Mouse (Mus musculus) left cerebral cortex, adult 18-20 months (tissue): ENCODE data around the gene Zfp78. TPM values are rescaled to one million over a fixed set of nuclear protein-coding genes. Genes with fewer than 3 reads are reported as not detected.
"Not testable (repeated sequence)": the region's sequence is repeated elsewhere in the genome, so short reads cannot be mapped to it uniquely, and the experiment has no call there.

ENCODE experiments used
- DNase-seq, 2 experiments: peaks; one replicate each; pipeline ENCODE4 v3.0.0; 2021 to 2022; ENCODE audit warnings: low spot score in 2 of 2, mixed read lengths in 1 of 2
- long read RNA-seq, 2 experiments: library from polyadenylated mRNA; stranded (forward); transcript quantifications; one replicate each; pipeline ENCODE4 v2.0.0; 2021
- total RNA-seq, 2 experiments: library from RNA; stranded (reverse); gene quantifications; 2 replicates each; pipeline ENCODE4 v1.2.3; 2021

The Zfp78 gene
- 1 to 10 TPM; 4.1 to 5.2 TPM for total RNA-seq
- long read RNA-seq, experiment 1, partial matches to known transcripts = 3 of 10 reads
- long read RNA-seq, experiment 1, other reads (novel, unspliced or antisense) = 6 of 10 reads
- long read RNA-seq, experiment 2, partial matches to known transcripts = 1 of 4 reads
- long read RNA-seq, experiment 2, other reads (novel, unspliced or antisense) = 2 of 4 reads

GRCm38 (mm10) chr7:6363047-6363488 lies at the start of gene Zfp78:
Gene Zfp78 (plus strand): TSS chr7:6363280.
- peak; percentile 78 to 86 for DNase-seq

DNA sequence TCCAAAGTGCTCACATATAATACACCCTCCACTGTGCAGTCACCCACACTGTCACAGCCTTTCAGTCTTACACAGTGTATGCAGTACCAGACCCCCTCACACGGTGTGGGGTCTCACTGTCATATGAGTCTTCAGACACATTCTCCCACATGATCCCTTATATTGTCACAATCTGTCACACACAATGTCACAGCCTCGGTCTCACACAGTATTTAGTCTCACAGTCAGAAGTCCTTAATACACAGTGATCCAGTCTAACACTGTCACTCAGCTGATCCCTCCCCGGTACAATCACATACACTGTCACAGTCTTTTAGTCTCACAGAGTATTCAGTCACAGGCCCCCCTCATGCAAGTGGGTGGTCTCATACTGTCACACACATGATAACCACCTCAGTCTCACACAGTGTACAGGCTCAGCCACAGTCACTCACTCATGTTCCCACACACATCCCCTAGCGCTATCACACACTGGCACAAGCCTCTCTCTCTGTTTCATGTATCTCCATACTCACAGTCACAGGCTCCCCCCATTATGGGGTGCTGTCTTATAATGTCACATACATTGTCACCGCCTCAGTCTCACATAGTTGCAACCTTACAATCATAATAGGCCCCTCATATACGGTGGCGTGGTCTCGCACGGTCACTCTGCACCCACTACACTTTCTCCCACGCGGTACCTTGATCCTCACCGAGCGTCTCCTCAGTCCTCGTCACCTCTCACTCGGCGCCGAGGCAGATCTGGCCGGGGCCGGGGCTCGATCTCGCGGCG lies 32.4 kb upstream of the Zfp78 start:
- peak; percentile 21 to 22 for DNase-seq

DNA sequence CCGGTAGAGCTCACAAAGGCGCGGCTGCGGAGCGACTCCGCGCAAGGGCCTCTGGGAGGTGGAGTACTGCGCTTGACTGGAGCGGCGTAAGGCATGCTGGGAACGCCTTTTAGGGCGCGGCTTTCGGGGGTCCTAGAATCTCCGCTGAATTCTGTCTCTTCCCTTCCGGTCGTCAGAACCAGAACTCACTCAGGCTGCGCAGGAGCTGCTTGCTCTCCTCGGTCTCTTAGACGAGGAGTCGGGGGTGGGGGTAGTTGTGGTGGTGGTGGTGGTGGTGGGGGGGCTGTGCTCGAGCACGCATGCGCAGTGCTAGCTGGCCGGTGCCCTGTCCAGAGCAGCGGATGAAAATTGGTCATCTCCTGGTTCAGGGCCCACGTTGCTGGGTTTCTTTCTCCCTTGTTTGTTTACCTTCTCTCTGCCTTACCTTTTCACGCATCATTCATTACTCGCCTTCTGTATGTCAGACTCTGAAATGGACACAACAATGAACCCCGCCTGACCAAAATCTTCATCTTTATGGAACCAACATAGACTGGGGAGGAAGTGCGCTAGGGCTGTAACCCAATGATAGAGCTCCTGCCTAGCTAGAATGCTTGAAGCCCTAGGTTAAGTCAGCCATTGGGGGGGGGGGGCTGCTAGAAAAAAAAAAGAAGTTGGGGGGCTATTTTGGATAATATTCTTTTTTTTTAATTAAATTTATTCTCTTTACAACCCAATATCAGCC lies 31.7 kb upstream of the Zfp78 start, which contains the start of gene Zfp583:
Gene Zfp583 (minus strand): TSS at position 53 of the 724 bp plus-strand sequence.
- peak; percentile 89 to 91 for DNase-seq

DNA sequence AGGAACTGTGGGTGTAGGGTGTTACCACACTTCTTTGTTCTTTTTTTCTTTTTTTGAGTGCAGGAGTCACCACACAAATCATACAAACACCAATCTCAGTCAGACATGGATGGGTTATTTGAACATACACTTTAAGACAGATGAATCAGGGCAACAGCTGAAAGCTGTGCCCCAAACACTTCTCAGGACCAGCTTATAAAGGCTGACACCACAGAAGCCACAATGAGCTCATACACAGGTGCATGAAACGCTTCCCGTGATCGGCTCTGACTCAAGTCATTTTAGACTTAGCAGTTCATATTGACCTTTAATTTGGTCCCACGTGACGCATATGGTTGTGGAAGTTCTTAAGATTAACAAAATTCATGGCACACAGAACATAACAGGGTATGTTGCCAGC lies 23.2 kb upstream of the Zfp78 start:
- no peak for DNase-seq

DNA sequence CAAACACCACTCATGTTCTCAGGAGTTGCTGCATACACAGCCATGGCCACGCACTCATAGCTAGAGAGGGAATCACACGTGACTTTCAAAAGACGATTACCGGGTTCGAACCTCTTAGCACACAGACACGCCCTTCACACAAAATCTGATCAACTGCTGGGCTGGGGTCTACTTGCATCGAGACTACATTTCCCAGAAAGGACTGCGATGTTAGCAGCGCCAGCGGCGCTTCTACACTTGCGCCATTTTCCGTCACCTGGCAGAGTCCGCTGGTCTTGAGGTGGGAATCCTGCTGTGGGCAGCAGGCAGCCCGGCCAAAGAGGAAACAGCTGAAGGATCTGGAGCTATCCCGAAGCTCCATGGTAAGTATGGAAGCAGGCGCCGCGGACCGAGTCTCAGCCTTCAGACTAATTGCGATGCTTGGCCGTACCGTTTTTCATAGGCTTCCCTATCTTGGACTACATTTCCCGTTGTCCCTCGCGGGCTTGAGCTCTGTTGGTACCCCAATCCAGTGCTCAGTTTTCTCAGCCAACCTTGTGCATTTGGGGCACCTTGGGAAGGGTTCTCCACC lies 19.5 kb upstream of the Zfp78 start, which contains the start of gene Gm3854:
Gene Gm3854 (plus strand): TSS at position 259 of the 571 bp plus-strand sequence.
- peak; percentile 71 to 86 for DNase-seq

DNA sequence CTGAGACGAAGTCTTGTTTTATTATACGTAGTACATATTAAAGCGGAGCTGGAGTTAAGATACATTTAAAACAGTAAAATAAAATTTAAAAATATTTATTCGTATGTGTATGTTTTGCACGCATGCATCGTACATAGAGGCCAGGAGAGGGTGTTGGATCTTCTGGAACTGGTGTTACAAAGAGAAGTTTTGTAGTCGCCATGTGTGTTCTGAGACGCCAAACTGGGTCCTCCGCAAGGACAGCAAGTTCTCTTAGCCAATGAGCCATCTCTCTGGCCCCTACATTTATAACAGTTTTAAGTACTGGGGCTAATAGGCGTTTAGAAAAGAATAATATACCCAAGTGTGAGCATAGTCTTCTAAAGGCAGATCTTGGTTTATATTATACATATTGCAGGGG lies 19.0 kb upstream of the Zfp78 start:
- no peak for DNase-seq

DNA sequence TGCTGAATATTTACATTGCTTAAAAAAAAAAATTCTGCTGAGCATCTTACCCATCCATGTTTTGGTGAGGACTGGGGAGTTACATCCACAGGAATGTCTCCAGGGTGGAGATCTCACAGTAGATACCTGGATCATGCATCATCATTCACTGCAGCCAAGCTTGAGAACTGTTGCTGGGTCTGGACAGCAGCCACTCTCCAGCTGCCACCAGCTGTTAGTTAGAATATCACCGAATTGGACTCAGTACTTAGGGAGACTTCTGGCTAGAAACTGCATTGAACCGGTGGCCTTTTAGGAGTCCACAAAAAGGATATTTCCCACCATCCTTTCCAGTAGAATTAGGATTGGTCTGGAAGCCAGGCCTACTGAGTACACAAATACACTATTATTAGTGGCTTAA lies 5.0 kb upstream of the Zfp78 start:
- DNase-seq = no peak

DNA sequence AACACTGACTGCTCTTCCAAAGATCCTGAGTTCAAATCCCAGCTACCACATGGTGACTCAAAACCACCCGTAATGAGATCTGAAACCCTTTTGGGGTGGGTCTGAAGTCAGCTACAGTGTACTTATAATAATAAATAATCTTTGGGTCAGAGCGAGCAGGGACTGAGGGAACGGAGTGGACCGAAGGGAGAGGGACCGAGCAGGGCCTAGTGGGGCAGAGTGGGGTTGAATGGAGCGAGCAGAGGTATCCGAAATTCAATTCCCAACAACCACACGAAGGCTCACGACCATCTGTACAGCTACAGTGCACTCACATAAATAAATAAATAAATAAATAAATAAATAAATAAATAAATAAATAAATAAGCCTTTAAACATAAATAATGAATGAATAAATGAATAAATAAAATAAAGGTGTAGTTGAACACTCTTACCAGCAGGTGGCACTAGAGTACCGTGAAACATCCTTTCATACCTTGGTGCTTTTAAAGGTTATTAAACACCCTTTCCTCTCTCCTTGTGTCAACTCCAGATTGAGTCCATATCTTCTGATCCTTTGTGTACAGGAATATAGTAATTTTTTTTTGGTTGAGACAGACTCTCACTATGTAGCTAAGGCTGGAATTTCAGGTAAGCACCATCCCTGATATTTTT lies 4.0 kb upstream of the Zfp78 start:
- peak in 1 of 2 experiments; percentile 17 for DNase-seq

DNA sequence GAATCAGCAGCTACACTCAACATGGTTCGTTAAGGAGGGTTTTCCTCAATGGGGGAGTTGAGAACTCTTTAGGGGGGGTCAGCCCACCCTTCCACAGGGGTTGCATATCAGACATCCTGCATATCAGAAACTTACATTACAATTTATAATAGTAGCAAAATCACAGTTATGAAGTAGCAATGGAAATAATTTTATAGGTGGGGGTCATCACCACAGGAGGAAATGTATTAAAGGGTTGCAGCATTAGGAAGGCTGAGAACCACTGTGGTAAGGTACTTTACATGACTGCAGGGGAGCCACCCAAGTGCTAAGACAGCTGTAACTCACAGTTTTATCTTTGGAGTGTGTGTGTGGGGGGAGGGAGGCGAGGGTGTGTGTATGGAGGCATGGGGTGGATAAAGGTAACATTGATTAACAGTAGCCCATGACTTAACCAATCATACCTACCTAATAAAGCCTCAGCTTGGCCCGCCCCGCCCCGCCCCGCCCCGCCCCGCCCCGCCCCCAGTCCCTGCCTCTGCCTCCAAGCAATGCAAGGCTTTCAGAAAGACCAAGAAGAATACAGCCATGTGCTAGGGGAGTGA lies 2.5 kb upstream of the Zfp78 start:
- no peak for DNase-seq

- DNase-seq = no peak
Measured at GRCm38 (mm10) chr7:6361756-6362155, 1.3 kb upstream of the Zfp78 start.

GRCm38 (mm10) chr7:6362268-6363046 lies 623 bp upstream of the Zfp78 start:
- DNase-seq = peak; percentile 96 to 99

DNA sequence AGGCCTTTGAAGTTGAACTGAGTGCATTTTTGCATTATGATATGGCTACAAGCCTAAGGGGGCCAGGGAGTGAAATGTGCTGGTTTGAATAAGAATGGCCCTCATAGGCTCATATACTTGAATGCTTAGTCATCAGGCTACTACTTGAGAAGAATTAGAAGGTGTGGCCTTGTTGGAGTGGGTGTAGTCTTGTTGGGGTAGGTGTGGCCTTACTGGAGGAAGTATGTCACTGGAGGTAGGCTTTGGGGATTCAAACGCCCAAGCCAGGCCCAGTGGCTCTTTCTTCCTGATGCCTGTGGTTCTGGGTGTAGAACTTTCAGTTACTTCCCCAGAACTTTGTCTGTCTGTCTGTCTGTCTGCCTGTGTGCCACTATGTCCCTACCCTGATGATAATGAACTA lies 1.7 kb downstream of the Zfp78 start:
- DNase-seq = no peak

- no peak for DNase-seq
Measured at GRCm38 (mm10) chr7:6367185-6367584, 4.1 kb downstream of the Zfp78 start.

- not testable (repeated sequence) for DNase-seq
Measured at GRCm38 (mm10) chr7:6368146-6368545, 5.1 kb downstream of the Zfp78 start.

- DNase-seq = no peak
Measured at GRCm38 (mm10) chr7:6369460-6369859, 6.4 kb downstream of the Zfp78 start.

DNA sequence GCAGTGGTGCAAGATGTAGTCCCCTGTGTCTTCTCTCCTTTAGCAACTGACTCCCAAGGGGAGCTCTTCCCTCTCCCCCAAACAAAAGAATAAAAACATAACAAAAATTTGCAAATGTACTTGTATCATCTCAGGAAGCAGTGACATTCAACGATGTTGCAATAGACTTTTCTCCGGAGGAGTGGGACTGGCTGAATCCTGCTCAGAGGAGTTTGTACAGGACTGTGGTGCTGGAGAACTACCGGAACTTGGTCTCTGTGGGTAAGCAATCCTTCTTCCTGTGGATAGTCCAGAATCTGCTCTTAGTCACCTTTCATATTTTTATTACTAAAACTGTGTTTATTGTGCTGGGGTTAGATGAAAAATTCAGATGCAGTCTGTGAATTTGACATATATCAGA lies 9.9 kb downstream of the Zfp78 start:
- no peak for DNase-seq

- peak; percentile 53 to 73 for DNase-seq
Measured at GRCm38 (mm10) chr7:6378441-6378840, 15.4 kb downstream of the Zfp78 start.

DNA sequence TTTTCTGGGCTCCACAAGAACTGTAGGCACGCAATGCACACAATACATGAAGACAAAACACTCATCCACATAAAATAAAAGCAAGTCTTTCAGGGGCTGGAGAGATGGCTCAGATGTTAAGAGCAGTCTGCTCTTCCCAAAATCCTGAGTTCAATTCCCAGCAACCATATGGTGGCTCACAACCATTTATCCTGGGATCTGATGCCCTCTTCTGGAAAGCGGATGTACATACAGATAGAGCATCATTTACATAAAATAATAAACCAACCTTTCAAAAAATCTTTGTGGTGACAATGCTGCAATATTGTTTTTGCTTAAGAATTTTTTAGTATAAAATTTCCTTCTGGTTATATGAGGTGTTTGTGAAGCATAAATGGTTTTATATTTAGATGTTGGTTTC lies 18.4 kb downstream of the Zfp78 start:
- DNase-seq = no peak

- DNase-seq = peak; percentile 87 to 89
Measured at GRCm38 (mm10) chr7:6383044-6383455, 20.0 kb downstream of the Zfp78 start, which contains the start of gene Zfp28. Gene Zfp28 (plus strand): TSS chr7:6383295.

- no peak for DNase-seq
Measured at GRCm38 (mm10) chr7:6384011-6384410, 20.9 kb downstream of the Zfp78 start.
